Mouse (Mus musculus) erythroid progenitor cell, adult 5-6 weeks (primary cell): ENCODE measurements around the gene Angptl6. TPM values are rescaled to one million over a fixed set of nuclear protein-coding genes. Genes with fewer than 3 reads are reported as not detected.

Experiments used
- ATAC-seq: replicated peaks from 2 replicates; pipeline ENCODE4 v1.8.0; 2016; ENCODE audit warnings: moderate number of reproducible peaks, mild to moderate bottlenecking, moderate TSS enrichment, inconsistent platforms; ENCODE audit not compliant: poor library complexity, low FRiP score, severe bottlenecking
- total RNA-seq, 2 experiments: library from RNA; stranded (forward) in 1 of 2; stranded (reverse) in 1 of 2; fragments of 150-400 nt in 1 of 2; fragments of 186-747, 209-891 nt in 1 of 2; gene quantifications; 2 replicates each; pipeline versions ENCODE4 v1.2.3 to v1.2.4; 2015 to 2017; ENCODE audit warnings: low replicate concordance in 2 of 2

The Angptl6 gene
- total RNA-seq (2015; ENCODE audit: low replicate concordance) = not detected in 2 replicates
- total RNA-seq (2017; ENCODE audit: low replicate concordance) = 0.53 TPM in 1 of 2 replicates, not detected in the other

DNA sequence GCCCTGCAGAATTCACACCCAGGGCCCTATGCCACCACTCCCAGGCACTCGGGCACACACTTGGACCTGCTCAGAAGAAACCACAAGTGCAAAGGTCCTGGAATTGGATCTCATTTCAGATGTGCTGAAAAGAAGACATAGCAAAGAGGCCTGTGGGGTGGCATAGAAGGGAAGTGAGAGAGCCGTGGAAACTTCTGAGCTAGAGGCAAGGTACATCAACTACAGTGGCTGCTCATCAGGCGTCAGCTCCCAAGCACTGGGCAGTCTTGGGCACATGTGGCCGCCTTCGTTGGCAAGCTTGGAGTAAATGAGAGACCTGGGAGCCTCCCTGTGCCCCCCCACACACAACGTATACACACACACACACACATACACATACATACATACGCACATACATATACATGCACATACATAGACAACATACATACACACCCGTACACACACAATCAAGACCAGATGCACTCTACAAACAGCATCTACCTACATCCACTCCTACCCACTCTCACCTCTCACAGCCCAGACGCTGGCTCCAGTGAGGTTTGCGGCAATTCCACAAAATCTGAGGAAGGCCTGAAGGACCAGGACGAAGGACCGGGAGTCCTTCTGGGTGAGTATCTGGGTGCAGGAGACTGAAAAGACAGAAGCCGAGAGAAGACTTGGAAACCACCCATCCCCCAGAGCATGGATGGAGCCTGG is at the start of gene Angptl6:
Gene Angptl6 (minus strand): TSS at position 631 of the 696 bp plus-strand sequence.
- ATAC-seq = no peak

DNA sequence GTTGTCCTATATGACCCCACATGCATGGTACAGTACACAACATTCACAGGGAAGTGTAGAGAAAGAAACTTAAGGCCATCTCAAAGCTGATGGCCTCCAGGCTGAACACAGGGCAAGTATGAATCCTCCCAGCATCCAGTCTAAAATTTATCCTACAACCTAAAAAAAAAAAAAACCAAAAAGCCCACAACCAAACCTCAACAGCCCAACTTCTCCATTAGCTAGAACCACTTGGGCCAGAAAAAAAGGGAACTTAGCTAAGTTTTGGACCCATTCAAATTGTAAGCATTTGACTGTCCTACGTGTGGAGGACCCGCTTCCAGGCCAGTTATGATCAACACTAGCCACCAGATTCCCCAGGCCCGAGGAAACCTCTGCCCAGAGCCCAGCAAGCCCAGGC is 43.7 kb upstream of the Angptl6 start:
- no peak for ATAC-seq

GRCm38 (mm10) chr9:20916160-20916559 is 36.6 kb upstream of the Angptl6 start:
- 0 out of 2 replicates have a peak, but pooled peaks have one; percentile 48 for ATAC-seq

- no peak for ATAC-seq
Observed at GRCm38 (mm10) chr9:20909948-20910347, 30.4 kb upstream of the Angptl6 start.

- no peak for ATAC-seq
Observed at GRCm38 (mm10) chr9:20902174-20902491, 22.6 kb upstream of the Angptl6 start.

DNA sequence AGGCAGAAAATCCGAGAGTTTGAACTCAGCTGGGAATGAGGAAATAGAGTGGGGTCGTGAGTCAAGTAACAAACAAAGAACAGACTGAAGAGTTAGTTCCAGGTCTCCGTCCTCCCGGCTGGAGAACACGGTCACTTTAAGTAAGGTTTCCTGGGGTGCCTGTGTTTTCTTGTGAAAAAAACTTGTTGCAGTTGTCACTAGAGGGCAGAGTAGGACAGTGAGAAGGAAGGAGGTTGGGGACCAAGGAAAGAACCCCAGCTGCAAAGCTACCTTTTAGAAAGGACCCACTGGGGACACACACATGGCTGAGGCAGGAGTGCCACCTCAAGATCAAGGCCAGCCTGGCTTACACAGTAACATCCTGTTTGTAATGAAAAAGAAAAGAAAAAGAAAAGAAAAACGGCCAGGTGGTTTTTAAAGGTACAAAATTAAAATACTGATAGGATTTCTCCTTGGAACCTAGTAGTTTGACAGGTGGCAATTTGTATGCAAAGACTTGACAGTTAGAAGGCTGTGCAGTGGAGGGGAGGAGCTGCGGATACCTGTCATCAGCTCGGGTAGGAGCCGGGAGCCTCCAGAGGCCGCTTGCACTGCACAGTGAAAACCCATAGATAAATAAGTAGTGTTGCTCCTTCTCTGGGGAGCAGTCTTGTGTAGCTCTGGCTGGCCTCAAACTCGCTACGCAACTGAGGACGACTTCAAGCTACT is 22.1 kb upstream of the Angptl6 start:
- ATAC-seq = 0 out of 2 replicates have a peak, but pooled peaks have one; percentile 47

- ATAC-seq = peak; percentile 82
Observed at GRCm38 (mm10) chr9:20898511-20899073, 19.1 kb upstream of the Angptl6 start, which contains the start of gene Eif3g. TSS of gene Eif3g (minus strand) at chr9:20898623.

DNA sequence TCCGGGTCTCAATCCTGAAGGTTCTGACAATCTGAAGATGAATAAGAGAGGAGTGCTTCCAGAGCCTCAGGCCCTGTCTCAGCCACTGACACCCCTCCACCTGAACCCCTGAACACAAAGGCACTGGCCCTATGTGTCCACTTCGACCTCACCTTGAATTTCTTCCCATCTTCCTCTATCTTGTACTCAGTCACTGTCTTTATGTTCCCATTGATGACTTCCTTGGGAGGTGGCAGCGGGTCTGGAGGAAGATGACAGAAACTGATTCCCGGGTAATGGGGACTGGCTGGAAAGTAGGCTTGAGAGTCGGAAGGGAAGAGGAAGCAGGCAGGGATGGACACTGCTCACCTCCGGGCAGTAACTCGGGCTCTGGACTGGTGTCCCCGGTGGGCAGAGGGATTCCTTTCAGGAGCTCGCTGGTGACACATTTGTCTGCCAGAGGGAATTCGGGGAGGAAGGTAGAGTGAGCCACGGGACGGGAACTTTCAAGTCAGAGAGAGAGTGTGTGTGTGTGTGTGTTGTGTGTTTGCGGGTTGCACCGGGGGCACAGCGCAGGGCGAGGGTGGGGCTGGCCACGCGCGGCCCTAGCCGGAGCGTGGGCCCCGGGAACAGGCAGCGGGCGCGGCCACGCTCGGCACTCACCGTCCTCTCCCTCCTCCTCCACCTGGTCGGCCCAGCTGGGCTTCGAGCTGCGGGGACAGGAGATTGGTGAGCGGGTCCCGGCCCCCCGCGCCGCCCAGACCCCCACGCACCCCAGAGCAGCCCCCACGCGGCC is 18.4 kb upstream of the Angptl6 start:
- ATAC-seq = peak; percentile 45

- ATAC-seq = no peak
Observed at GRCm38 (mm10) chr9:20895382-20895781, 15.9 kb upstream of the Angptl6 start.

DNA sequence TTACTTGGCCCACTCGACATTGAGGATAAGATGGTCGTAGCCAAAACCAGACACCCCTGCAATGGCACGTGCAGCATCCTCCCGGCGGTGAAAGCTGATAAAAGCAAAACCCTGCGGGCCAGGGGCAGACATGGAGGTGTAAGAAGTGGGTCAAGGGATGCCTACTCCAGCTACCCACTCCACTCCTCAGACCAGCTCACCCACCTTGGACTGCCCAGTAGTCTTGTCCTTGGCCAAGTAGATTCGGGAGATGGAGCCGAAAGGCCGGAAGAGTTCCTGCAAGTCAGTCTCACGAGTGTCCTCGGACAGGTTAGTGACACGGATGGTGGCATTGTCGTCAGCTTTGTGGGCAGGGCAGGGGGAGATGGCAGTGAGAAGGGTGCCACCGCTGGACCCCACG is 15.1 kb upstream of the Angptl6 start:
- no peak for ATAC-seq

DNA sequence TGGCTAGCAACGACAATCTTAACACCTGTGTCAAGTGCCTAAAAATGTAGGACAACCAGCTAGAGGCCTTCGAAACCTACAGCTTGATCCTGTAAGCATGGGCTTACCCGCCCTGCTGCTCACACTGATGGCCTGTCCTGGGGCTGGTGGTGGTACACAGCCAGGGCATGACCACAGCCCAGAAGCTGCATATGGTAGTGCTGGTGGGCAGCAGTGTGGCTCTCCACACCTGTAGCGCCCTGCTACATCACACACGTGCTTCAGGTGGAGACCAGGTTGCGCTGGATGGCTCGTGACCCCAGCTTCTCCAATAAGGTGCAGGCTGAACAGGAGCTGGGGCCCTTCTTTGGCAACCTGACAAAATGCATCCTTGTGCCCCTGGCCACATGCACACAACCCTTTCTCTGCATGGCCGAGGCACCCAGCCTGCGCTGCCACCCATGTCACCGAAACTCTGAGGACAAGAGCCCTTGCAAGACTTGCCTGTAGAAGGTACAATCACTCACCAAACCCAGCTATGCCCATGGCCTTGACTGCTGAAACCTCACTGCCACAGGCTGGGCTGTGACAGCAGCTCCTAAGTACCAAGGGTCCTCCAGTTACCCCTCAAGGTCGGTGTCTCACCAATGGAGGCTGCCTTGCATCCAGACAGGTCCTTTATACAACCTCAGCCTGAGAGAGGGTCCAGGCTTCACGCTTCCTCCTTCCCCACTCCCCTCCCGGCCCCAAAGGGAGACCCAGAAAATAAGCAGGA is 14.2 kb upstream of the Angptl6 start:
- no peak for ATAC-seq

GRCm38 (mm10) chr9:20893069-20893468 is 13.5 kb upstream of the Angptl6 start:
- ATAC-seq = no peak

GRCm38 (mm10) chr9:20892104-20892653 is 12.7 kb upstream of the Angptl6 start:
- ATAC-seq = no peak

DNA sequence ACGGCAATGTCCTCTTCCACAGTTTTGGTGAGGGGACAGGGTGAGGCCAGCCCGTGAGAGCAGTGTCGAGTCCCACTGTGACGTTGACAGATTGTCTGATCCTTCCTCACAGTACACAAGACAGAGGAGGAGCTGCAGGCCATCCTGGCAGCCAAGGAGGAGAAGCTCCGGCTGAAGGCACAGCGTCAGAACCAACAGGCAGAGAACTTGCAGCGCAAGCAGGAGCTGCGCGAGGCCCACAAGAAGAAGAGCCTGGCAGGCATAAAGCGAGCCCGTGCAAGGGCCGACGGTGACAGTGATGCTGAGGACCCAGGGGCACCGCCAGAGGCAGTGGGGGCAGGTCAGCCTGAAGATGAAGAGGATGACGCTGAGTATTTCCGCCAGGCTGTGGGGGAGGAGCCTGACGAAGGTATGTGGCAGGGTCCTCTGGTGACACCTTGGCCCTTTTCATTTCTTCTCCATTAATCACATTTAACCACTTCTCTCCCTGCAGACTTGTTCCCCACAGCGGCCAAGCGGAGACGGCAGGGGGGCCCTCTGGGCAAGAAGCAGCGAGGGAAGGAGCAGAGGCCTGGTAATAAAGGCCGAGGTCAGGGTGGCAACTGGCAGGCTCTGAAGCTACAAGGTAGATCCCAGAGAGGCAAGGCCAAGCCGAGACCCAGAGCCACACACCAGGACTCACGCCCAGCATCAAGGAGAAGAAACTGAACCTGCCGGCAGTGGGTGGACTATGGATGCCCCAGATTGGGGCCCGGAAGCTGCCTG is 12.0 kb upstream of the Angptl6 start:
- no peak for ATAC-seq

GRCm38 (mm10) chr9:20890411-20890810 is 10.9 kb upstream of the Angptl6 start:
- no peak for ATAC-seq

GRCm38 (mm10) chr9:20889185-20890141 is 9.9 kb upstream of the Angptl6 start:
- ATAC-seq = no peak

DNA sequence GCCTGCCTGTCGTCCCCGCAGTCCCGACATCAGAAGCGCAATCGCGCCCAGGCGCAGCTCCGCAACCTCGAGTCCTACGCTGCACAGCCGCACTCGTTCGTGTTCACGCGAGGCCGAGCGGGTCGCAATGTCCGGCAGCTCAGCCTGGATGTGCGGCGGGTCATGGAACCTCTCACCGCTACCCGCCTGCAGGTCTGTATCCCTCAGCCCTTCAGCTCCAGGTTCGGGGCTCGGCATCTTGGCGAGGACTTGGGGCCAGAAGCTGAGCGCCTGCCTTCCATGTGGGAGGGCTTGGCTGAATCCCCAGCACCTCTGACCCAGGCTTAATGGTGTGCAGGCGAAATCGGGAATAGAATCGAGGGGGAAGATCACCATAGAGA is 8.8 kb upstream of the Angptl6 start:
- no peak for ATAC-seq
